Mouse (Mus musculus) ovary, postnatal 14 days (tissue): ENCODE results near the gene C1qtnf4.

Experiments
- DNase-seq: peaks from one replicate; pipeline ENCODE4 v3.0.0; 2022; ENCODE audit warnings: low spot score

Gene C1qtnf4

GRCm38 (mm10) chr2:90931829-90932228 lies 46.2 kb downstream of the C1qtnf4 start:
- no peak for DNase-seq

DNA sequence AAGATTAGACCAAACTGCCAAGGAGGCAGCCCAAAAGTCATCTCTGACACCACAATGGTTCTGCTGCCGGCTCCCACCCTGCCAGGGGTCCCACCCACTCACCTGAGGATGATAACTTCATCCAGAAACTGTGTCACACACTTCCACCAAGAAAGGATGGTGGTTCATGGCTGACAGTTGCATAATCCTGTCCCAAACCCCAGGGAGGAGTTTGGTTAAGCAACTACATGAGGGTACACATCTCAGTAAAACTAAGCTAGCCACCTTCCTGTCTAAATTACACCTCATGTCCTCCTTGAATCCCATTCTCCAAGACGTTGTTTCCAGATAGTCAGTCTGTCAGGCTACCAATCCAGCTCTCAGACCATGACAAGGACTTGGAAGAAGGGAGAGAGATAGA lies 46.6 kb downstream of the C1qtnf4 start:
- no peak for DNase-seq

- no peak for DNase-seq
These were observed 52.7 kb downstream of the C1qtnf4 start for GRCm38 (mm10) chr2:90938362-90938761.

- DNase-seq: peak; percentile 16
These were observed 54.1 kb downstream of the C1qtnf4 start for GRCm38 (mm10) chr2:90939750-90940149.
